Mouse (Mus musculus): ENCODE measurements around the gene Pmfbp1. TPM values are rescaled to one million over a fixed set of nuclear protein-coding genes. Genes with fewer than 3 reads are reported as not detected.
"Not testable (repeated sequence)": the region's sequence is repeated elsewhere in the genome, so short reads cannot be mapped to it uniquely, and the experiment has no call there.

Pmfbp1 gene
- not detected for total RNA-seq (2021)

- no peak for DNase-seq
Observed at GRCm38 (mm10) chr8:109493727-109494126, at the start of gene Pmfbp1. Gene Pmfbp1, plus strand, starts transcription at chr8:109494027.

- not testable (repeated sequence) for DNase-seq
Observed at GRCm38 (mm10) chr8:109446896-109447295, 46.9 kb upstream of the Pmfbp1 start.

- no peak for DNase-seq
Observed at GRCm38 (mm10) chr8:109451000-109451399, 42.8 kb upstream of the Pmfbp1 start.

- DNase-seq = peak; percentile 56
Observed at GRCm38 (mm10) chr8:109455113-109455512, 38.7 kb upstream of the Pmfbp1 start.

- DNase-seq = no peak
Observed at GRCm38 (mm10) chr8:109457387-109457786, 36.4 kb upstream of the Pmfbp1 start.

- peak; percentile 26 for DNase-seq
Observed at GRCm38 (mm10) chr8:109458580-109458979, 35.2 kb upstream of the Pmfbp1 start.

- DNase-seq = no peak
Observed at GRCm38 (mm10) chr8:109463075-109463474, 30.8 kb upstream of the Pmfbp1 start.

- DNase-seq = no peak
Observed at GRCm38 (mm10) chr8:109463677-109464313, 30.0 kb upstream of the Pmfbp1 start.

- peak; percentile 9 for DNase-seq
Observed at GRCm38 (mm10) chr8:109464451-109464891, 29.4 kb upstream of the Pmfbp1 start.

- DNase-seq = no peak
Observed at GRCm38 (mm10) chr8:109465056-109465455, 28.8 kb upstream of the Pmfbp1 start.

- DNase-seq = no peak
Observed at GRCm38 (mm10) chr8:109465761-109466160, 28.1 kb upstream of the Pmfbp1 start.

GRCm38 (mm10) chr8:109467516-109467915, 26.3 kb upstream of the Pmfbp1 start:
- DNase-seq = no peak

GRCm38 (mm10) chr8:109468112-109468511, 25.7 kb upstream of the Pmfbp1 start:
- DNase-seq = no peak

GRCm38 (mm10) chr8:109471876-109472275, 22.0 kb upstream of the Pmfbp1 start:
- no peak for DNase-seq

GRCm38 (mm10) chr8:109472400-109472799, 21.4 kb upstream of the Pmfbp1 start:
- DNase-seq = no peak

- no peak for DNase-seq
Observed at GRCm38 (mm10) chr8:109474442-109475121, 19.2 kb upstream of the Pmfbp1 start.

GRCm38 (mm10) chr8:109475436-109475835, 18.4 kb upstream of the Pmfbp1 start:
- DNase-seq = no peak

GRCm38 (mm10) chr8:109478586-109478985, 15.2 kb upstream of the Pmfbp1 start:
- DNase-seq = no peak

- no peak for DNase-seq
Observed at GRCm38 (mm10) chr8:109484741-109485140, 9.1 kb upstream of the Pmfbp1 start.

GRCm38 (mm10) chr8:109485530-109485929, 8.3 kb upstream of the Pmfbp1 start:
- DNase-seq = no peak

GRCm38 (mm10) chr8:109492785-109493184, 1.0 kb upstream of the Pmfbp1 start:
- DNase-seq = no peak

GRCm38 (mm10) chr8:109494601-109495000, 774 bp downstream of the Pmfbp1 start:
- no peak for DNase-seq

GRCm38 (mm10) chr8:109497431-109497830, 3.6 kb downstream of the Pmfbp1 start:
- DNase-seq = no peak
